Mouse (Mus musculus) stomach, postnatal 0 days (tissue): Measurements from ENCODE around the gene Noa1.

Experiments used
- CTCF ChIP-seq: IDR thresholded peaks from 2 replicates; pipeline ENCODE4 v1.5.1; 2016; ENCODE audit warnings: antibody characterized with exemption, low read depth, mild to moderate bottlenecking, moderate library complexity
- EP300 ChIP-seq: optimal IDR thresholded peaks from 2 replicates; pipeline ENCODE3; 2016; ENCODE audit warnings: antibody characterized with exemption

- TF ChIP-seq CTCF = peak; percentile 56
- TF ChIP-seq EP300 = no peak
Observed at GRCm38 (mm10) chr5:77269399-77269798, 40.5 kb downstream of the Noa1 start.
